Mouse (Mus musculus): ENCODE measurements around the gene Bbox1. TPM values are rescaled to one million over a fixed set of nuclear protein-coding genes. Genes with fewer than 3 reads are reported as not detected.

The Bbox1 gene
- polyA plus RNA-seq, 1 experiment from 2014 or later = 1.1 TPM

- TF ChIP-seq CTCF (IDR thresholded peaks at IDR 0.05) (peak; percentile 86), EP300 (IDR thresholded peaks at IDR 0.05) (no peak)
- ATAC-seq (peak; percentile 69), DNase-seq (ENCODE audit: low spot score) (peak; percentile 92)
- H3K27me3 ChIP-seq (replicated peaks; ENCODE audit: insufficient read depth, low read length) = no peaks in the 10 kb centered on the region
- no peaks in the 10 kb centered on the region for H3K9me3 ChIP-seq (ENCODE audit: low read length)
- H3K36me3 ChIP-seq (ENCODE audit: insufficient read depth, low read length) = no peaks in the 10 kb centered on the region
- no peak overlapping the region for H3K9ac ChIP-seq (replicated peaks; ENCODE audit: low read depth)
- no peak overlapping the region for H3K4me2 ChIP-seq (replicated peaks; ENCODE audit: low read depth, low read length)
- no peak overlapping the region for H3K4me3 ChIP-seq (ENCODE audit: low read depth, low read length)
- 28% methylated on average over 15 of the region's 15 CpGs for WGBS
- H3K27ac ChIP-seq (ENCODE audit: low read length) = no peak overlapping the region
- no peaks in the 10 kb centered on the region for H3K4me1 ChIP-seq (ENCODE audit: insufficient read depth, low read depth, low read length)
Measured at GRCm38 (mm10) chr2:110229143-110230087, 84.9 kb downstream of the Bbox1 start.

GRCm38 (mm10) chr2:110226421-110226820 lies 87.9 kb downstream of the Bbox1 start:
- H3K36me3 ChIP-seq (ENCODE audit: insufficient read depth, low read length) = no peaks in the 10 kb centered on the region
- no peak overlapping the region for H3K27ac ChIP-seq (ENCODE audit: low read length)
- H3K9ac ChIP-seq (replicated peaks; ENCODE audit: low read depth) = no peak overlapping the region
- ATAC-seq (no peak), DNase-seq (ENCODE audit: low spot score) (no peak)
- TF ChIP-seq EP300 (IDR thresholded peaks at IDR 0.05) (no peak), CTCF (IDR thresholded peaks at IDR 0.05) (no peak)
- 45% methylated on average over 4 of the region's 4 CpGs for WGBS
- H3K4me1 ChIP-seq (ENCODE audit: insufficient read depth, low read depth, low read length) = no peaks in the 10 kb centered on the region
- H3K4me2 ChIP-seq (replicated peaks; ENCODE audit: low read depth, low read length) = no peak overlapping the region
- no peak overlapping the region for H3K4me3 ChIP-seq (ENCODE audit: low read depth, low read length)
- H3K27me3 ChIP-seq (replicated peaks; ENCODE audit: insufficient read depth, low read length) = no peaks in the 10 kb centered on the region
- H3K9me3 ChIP-seq (ENCODE audit: low read length) = no peaks in the 10 kb centered on the region

GRCm38 (mm10) chr2:110225969-110226368 lies 88.4 kb downstream of the Bbox1 start:
- H3K9me3 ChIP-seq (ENCODE audit: low read length) = no peaks in the 10 kb centered on the region
- no peaks in the 10 kb centered on the region for H3K36me3 ChIP-seq (ENCODE audit: insufficient read depth, low read length)
- ATAC-seq (no peak), DNase-seq (ENCODE audit: low spot score) (no peak)
- no peaks in the 10 kb centered on the region for H3K4me1 ChIP-seq (ENCODE audit: insufficient read depth, low read depth, low read length)
- no peak overlapping the region for H3K9ac ChIP-seq (replicated peaks; ENCODE audit: low read depth)
- H3K27me3 ChIP-seq (replicated peaks; ENCODE audit: insufficient read depth, low read length) = no peaks in the 10 kb centered on the region
- H3K4me2 ChIP-seq (replicated peaks; ENCODE audit: low read depth, low read length) = no peak overlapping the region
- TF ChIP-seq CTCF (IDR thresholded peaks at IDR 0.05) = no peak
- TF ChIP-seq EP300 (IDR thresholded peaks at IDR 0.05) = no peak
- H3K4me3 ChIP-seq (ENCODE audit: low read depth, low read length) = no peak overlapping the region
- H3K27ac ChIP-seq (ENCODE audit: low read length) = no peak overlapping the region

- no peaks in the 10 kb centered on the region for H3K4me1 ChIP-seq (ENCODE audit: insufficient read depth, low read depth, low read length)
- H3K4me2 ChIP-seq (replicated peaks; ENCODE audit: low read depth, low read length) = no peak overlapping the region
- DNase-seq (ENCODE audit: low spot score) = no peak
- H3K36me3 ChIP-seq (ENCODE audit: insufficient read depth, low read length) = no peaks in the 10 kb centered on the region
- H3K9me3 ChIP-seq (ENCODE audit: low read length) = no peaks in the 10 kb centered on the region
- ATAC-seq = no peak
- no peak overlapping the region for H3K27ac ChIP-seq (ENCODE audit: low read length)
- H3K9ac ChIP-seq (replicated peaks; ENCODE audit: low read depth) = no peak overlapping the region
- TF ChIP-seq CTCF (IDR thresholded peaks at IDR 0.05) = no peak
- TF ChIP-seq EP300 (IDR thresholded peaks at IDR 0.05) = no peak
- WGBS = 44% methylated on average over 2 of the region's 2 CpGs
- H3K27me3 ChIP-seq (replicated peaks; ENCODE audit: insufficient read depth, low read length) = 0 out of 2 replicates have a peak, but pooled peaks cover 3% of the 10 kb centered on the region
- H3K4me3 ChIP-seq (ENCODE audit: low read depth, low read length) = no peak overlapping the region
Measured at GRCm38 (mm10) chr2:110222793-110223192, 91.6 kb downstream of the Bbox1 start.

- H3K9me3 ChIP-seq (ENCODE audit: low read length) = no peaks in the 10 kb centered on the region
- no peak overlapping the region for H3K4me3 ChIP-seq (ENCODE audit: low read depth, low read length)
- no peak overlapping the region for H3K9ac ChIP-seq (replicated peaks; ENCODE audit: low read depth)
- 63% methylated on average over 1 of the region's 1 CpGs for WGBS
- H3K4me1 ChIP-seq (ENCODE audit: insufficient read depth, low read depth, low read length) = no peaks in the 10 kb centered on the region
- DNase-seq (ENCODE audit: low spot score) (no peak), ATAC-seq (no peak)
- TF ChIP-seq CTCF (IDR thresholded peaks at IDR 0.05) (no peak), EP300 (IDR thresholded peaks at IDR 0.05) (no peak)
- H3K27ac ChIP-seq (ENCODE audit: low read length) = no peak overlapping the region
- no peak overlapping the region for H3K4me2 ChIP-seq (replicated peaks; ENCODE audit: low read depth, low read length)
- H3K27me3 ChIP-seq (replicated peaks; ENCODE audit: insufficient read depth, low read length) = 0 out of 2 replicates have a peak, but pooled peaks cover 3% of the 10 kb centered on the region
- no peaks in the 10 kb centered on the region for H3K36me3 ChIP-seq (ENCODE audit: insufficient read depth, low read length)
Measured at GRCm38 (mm10) chr2:110220492-110220891, 93.9 kb downstream of the Bbox1 start.

- no peak for DNase-seq (ENCODE audit: low spot score)
- ATAC-seq = no peak
- no peak overlapping the region for H3K4me3 ChIP-seq (ENCODE audit: low read depth, low read length)
- no peaks in the 10 kb centered on the region for H3K36me3 ChIP-seq (ENCODE audit: insufficient read depth, low read length)
- no peak for TF ChIP-seq CTCF (IDR thresholded peaks at IDR 0.05)
- TF ChIP-seq EP300 (IDR thresholded peaks at IDR 0.05) = no peak
- no peaks in the 10 kb centered on the region for H3K4me1 ChIP-seq (ENCODE audit: insufficient read depth, low read depth, low read length)
- 56% methylated on average over 3 of the region's 3 CpGs for WGBS
- no peak overlapping the region for H3K27ac ChIP-seq (ENCODE audit: low read length)
- H3K27me3 ChIP-seq (replicated peaks; ENCODE audit: insufficient read depth, low read length) = 0 out of 2 replicates have a peak, but pooled peaks cover 3% of the 10 kb centered on the region
- H3K4me2 ChIP-seq (replicated peaks; ENCODE audit: low read depth, low read length) = no peak overlapping the region
- H3K9ac ChIP-seq (replicated peaks; ENCODE audit: low read depth) = no peak overlapping the region
- H3K9me3 ChIP-seq (ENCODE audit: low read length) = no peaks in the 10 kb centered on the region
Measured at GRCm38 (mm10) chr2:110215685-110216058, 98.7 kb downstream of the Bbox1 start.
